Mouse (Mus musculus) liver, embryonic 16.5 days (tissue): ENCODE measurements around the gene Shroom3. TPM values are rescaled to one million over a fixed set of nuclear protein-coding genes. Genes with fewer than 3 reads are reported as not detected.

ENCODE experiments used
- ATAC-seq: fragments of 200-750 bp; cut with Nextera tagmentation; 2 replicates; pipeline ENCODE4 v1.8.0; 2017; ENCODE audit warnings: low read depth, mild to moderate bottlenecking, moderate number of reproducible peaks, moderate library complexity
- H3K27ac ChIP-seq: fragments of 300-500 bp; sonication (generic); 2 replicates; pipeline ENCODE4 v1.5.1; 2014; ENCODE audit warnings: mild to moderate bottlenecking, low read length
- H3K27me3 ChIP-seq: fragments of 300-500 bp; sonication (generic); 2 replicates; pipeline ENCODE4 v1.6.1; 2014; ENCODE audit warnings: low read depth, low read length, mixed read lengths; ENCODE audit not compliant: control insufficient read depth, insufficient read depth
- H3K36me3 ChIP-seq: fragments of 300-500 bp; sonication (generic); 2 replicates; pipeline ENCODE4 v1.6.1; 2014; ENCODE audit warnings: mild to moderate bottlenecking; ENCODE audit not compliant: control insufficient read depth, insufficient read depth
- H3K4me1 ChIP-seq: fragments of 300-500 bp; sonication (generic); 2 replicates; pipeline ENCODE4 v1.6.1; 2014; ENCODE audit warnings: low read depth, low read length, mixed read lengths; ENCODE audit not compliant: control insufficient read depth
- H3K4me2 ChIP-seq: fragments of 300-500 bp; sonication (generic); 2 replicates; pipeline ENCODE4 v1.6.1; 2014; ENCODE audit warnings: low read depth, low read length, mixed read lengths
- H3K4me3 ChIP-seq: fragments of 300-500 bp; sonication (generic); 2 replicates; pipeline ENCODE4 v1.5.1; 2014; ENCODE audit warnings: low read depth, mild to moderate bottlenecking, low read length
- H3K9ac ChIP-seq: fragments of 300-500 bp; sonication (generic); 2 replicates; pipeline ENCODE4 v1.6.1; 2014; ENCODE audit warnings: low read depth, low read length
- H3K9me3 ChIP-seq: fragments of 300-500 bp; sonication (generic); replicated peaks from 2 replicates; pipeline ENCODE4 v1.6.1; 2016; ENCODE audit warnings: low read length; ENCODE audit not compliant: control insufficient read depth
- WGBS: fragments of 180-500 bp; shearing (Covaris S2); extraction: QIAGEN DNeasy Blood & Tissue Kit; methylation state at CpG from one replicate; pipeline ENCODE4 v1.1.7; 2014; ENCODE audit not compliant: insufficient replicate concordance; 5-methylcytosine and 5-hydroxymethylcytosine counted together
- polyA plus RNA-seq: library from polyadenylated mRNA; unstranded; fragments of >200 nt; fragmentation: Nextera tagmentation; extraction: Ambion mirVana; gene quantifications from 2 replicates; pipeline ENCODE4 v1.2.1, GENCODE M21; 2015

Gene Shroom3
- polyA plus RNA-seq, 1 experiment from 2014 or later = 0.31 TPM

DNA sequence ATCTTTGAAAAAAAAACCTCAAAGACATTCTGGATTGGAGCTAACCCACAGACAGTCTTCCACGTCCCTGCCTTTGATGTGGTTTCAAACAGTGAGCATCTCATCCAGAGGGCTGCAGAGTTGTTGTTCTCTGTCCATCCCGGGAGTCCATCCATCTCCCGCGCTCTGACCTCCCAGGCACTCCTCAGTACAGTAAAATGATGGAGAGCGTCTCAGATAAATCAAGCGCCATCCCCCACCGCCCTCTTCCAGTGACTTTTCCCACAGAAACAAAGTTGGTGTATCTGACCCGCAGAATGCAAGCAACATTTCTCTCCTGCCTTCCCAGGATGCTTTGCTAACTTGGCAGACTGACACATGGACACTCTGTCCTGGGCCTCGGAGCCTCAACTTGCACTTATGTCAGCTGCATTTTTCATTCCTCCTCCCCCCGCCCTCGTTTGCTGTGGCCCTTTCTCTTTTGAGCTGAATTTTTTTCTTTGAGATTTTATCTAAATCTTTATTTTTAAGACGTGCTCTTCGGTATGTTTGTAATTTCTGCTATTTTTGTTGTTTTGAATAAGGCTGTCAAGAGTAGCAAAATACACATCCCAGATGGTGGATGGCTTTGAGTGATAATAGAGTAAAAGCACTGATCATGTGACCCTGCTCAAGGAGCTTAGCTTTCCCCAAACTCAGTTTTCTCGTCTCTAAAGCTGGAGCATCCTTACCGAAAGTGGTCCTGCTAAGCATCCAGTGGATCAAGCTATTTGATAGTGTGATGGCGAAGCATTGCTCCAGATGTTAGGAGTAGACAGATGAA is 9.2 kb downstream of the Shroom3 start:
- ATAC-seq = no peak
- Histone ChIP-seq H3K27me3 (no peaks in the 10 kb centered on the region), H3K4me2 (no peak overlapping the region), H3K9ac (no peak overlapping the region), H3K4me1 (no peaks in the 10 kb centered on the region), H3K36me3 (no peaks in the 10 kb centered on the region), H3K4me3 (no peak overlapping the region), H3K9me3 (no peaks in the 10 kb centered on the region), H3K27ac (no peak overlapping the region)
- WGBS = 63% methylated on average over 16 of the region's 16 CpGs

- ATAC-seq = no peak
- H3K27me3 ChIP-seq = no peaks in the 10 kb centered on the region
- H3K9me3 ChIP-seq = no peaks in the 10 kb centered on the region
- whole genome bisulfite sequencing = 72% methylated on average over 3 of the region's 3 CpGs
- H3K36me3 ChIP-seq = no peaks in the 10 kb centered on the region
- no peak overlapping the region for H3K9ac ChIP-seq
- H3K27ac ChIP-seq = no peak overlapping the region
- H3K4me1 ChIP-seq = no peaks in the 10 kb centered on the region
- H3K4me2 ChIP-seq = no peak overlapping the region
- H3K4me3 ChIP-seq = no peak overlapping the region
These were observed 10.5 kb downstream of the Shroom3 start for GRCm38 (mm10) chr5:92693744-92694143.

DNA sequence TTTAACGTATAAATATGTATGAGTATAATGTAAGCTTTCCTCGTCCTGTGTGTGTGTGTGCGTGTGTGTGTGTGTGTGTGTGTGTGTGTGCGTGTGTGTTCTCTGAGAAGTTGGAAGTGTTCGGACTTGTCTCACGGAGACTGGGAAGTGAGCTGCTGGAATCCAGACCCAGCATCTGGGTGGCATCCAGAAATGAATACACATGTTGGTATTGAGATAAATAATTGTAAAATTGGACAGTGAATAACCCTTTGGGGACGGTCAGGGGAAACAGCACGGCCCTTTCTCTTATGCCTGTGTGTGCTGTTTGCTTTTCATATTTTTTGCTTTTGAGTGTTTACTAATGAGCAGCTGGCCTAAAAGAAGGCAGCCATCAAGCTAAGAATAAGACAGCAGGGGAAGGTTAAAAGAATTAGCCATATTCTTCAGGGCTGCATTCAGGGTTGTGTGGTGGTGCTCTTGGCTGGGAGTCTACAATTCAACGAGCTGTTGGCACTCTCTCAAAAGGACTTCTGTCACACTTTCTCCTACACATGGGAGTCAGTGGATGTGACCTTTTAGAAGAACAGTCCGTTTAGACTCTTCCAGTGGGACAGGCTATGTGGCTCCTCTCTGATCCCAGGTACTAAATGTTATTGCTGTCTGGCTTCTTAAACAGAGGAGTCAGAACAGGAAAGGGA is 11.2 kb downstream of the Shroom3 start:
- ATAC-seq = no peak
- Histone ChIP-seq H3K36me3 (no peaks in the 10 kb centered on the region), H3K27ac (no peak overlapping the region), H3K9me3 (no peaks in the 10 kb centered on the region), H3K9ac (no peak overlapping the region), H3K4me2 (no peak overlapping the region), H3K4me3 (no peak overlapping the region), H3K4me1 (no peaks in the 10 kb centered on the region), H3K27me3 (no peaks in the 10 kb centered on the region)
- WGBS = 66% methylated on average over 10 of the region's 10 CpGs

DNA sequence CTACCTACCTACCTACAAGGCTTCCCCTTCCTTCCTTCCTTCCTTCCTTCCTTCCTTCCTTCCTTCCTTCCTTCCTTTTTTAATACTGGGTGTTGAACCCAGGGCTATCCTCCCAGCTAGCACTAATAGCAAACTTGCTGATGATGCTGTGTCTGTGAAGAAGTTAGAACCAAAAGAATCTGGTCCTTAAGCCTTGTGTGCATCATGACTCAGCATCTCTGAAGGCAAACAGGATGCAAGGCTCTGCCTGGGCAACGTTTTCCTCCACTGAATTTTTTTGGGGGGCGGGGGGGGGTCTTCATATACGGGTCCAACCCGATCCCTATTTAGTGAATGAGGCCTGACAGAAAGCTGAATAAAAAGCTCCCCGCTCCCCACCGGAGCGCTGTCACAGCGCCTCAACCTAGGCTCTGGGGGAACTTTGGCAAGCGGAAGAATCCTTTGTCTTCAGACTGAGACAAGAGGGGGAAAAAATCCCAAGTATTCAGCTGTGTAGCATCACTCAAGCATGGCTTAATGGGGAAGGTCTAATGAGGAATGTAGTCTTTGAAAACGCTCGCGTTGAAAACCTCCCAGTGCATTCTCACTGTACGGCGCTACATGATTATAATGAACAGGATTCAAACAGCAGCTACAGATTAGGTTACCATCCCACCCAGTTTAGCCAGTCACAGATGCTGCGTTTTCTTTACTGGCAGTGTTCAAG is 15.0 kb downstream of the Shroom3 start:
- Histone ChIP-seq H3K4me1 (no peaks in the 10 kb centered on the region), H3K9ac (no peak overlapping the region), H3K4me2 (no peak overlapping the region), H3K4me3 (no peak overlapping the region), H3K27ac (no peak overlapping the region), H3K36me3 (no peaks in the 10 kb centered on the region), H3K9me3 (no peaks in the 10 kb centered on the region), H3K27me3 (no peaks in the 10 kb centered on the region)
- 10% methylated on average over 15 of the region's 15 CpGs for WGBS
- ATAC-seq = no peak

GRCm38 (mm10) chr5:92698837-92699529 is 15.7 kb downstream of the Shroom3 start:
- no peaks in the 10 kb centered on the region for H3K4me1 ChIP-seq
- 35% methylated on average over 17 of the region's 17 CpGs for WGBS
- H3K4me3 ChIP-seq = no peak overlapping the region
- no peak for ATAC-seq
- no peak overlapping the region for H3K4me2 ChIP-seq
- H3K27ac ChIP-seq = no peak overlapping the region
- no peaks in the 10 kb centered on the region for H3K36me3 ChIP-seq
- H3K27me3 ChIP-seq = no peaks in the 10 kb centered on the region
- no peak overlapping the region for H3K9ac ChIP-seq
- no peaks in the 10 kb centered on the region for H3K9me3 ChIP-seq

- no peaks in the 10 kb centered on the region for H3K4me1 ChIP-seq
- H3K36me3 ChIP-seq = no peaks in the 10 kb centered on the region
- no peaks in the 10 kb centered on the region for H3K9me3 ChIP-seq
- WGBS = 56% methylated on average over 11 of the region's 11 CpGs
- no peak overlapping the region for H3K27ac ChIP-seq
- H3K27me3 ChIP-seq = no peaks in the 10 kb centered on the region
- no peak overlapping the region for H3K9ac ChIP-seq
- ATAC-seq = no peak
- H3K4me2 ChIP-seq = no peak overlapping the region
- no peak overlapping the region for H3K4me3 ChIP-seq
These were observed 18.5 kb downstream of the Shroom3 start for GRCm38 (mm10) chr5:92701750-92702149.

DNA sequence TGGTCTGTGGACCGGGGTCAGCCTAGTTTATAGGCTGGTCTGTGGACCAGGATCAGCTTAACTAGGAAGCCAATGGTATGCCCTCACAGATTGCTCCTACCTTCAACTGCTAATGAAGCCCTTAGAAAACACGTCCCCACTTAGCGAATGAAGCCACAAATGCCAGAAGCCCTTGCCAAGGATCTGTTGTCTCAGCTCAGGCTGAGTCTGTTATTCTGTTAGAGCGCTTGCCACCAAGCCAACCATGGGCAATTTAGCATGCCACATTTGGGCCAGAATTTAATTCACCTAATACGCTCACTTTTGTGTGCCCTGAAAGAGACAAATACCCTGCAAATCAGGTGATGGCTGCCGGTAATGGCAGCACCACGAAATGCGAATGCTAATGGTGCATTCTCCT is 20.4 kb downstream of the Shroom3 start:
- Histone ChIP-seq H3K27ac (no peak overlapping the region), H3K9ac (no peak overlapping the region), H3K4me3 (no peak overlapping the region), H3K9me3 (no peaks in the 10 kb centered on the region), H3K36me3 (no peaks in the 10 kb centered on the region), H3K4me1 (no peaks in the 10 kb centered on the region; the same call in 1 of the 2 replicates), H3K4me2 (no peak overlapping the region), H3K27me3 (no peaks in the 10 kb centered on the region)
- 76% methylated on average over 8 of the region's 8 CpGs for WGBS
- no peak for ATAC-seq

DNA sequence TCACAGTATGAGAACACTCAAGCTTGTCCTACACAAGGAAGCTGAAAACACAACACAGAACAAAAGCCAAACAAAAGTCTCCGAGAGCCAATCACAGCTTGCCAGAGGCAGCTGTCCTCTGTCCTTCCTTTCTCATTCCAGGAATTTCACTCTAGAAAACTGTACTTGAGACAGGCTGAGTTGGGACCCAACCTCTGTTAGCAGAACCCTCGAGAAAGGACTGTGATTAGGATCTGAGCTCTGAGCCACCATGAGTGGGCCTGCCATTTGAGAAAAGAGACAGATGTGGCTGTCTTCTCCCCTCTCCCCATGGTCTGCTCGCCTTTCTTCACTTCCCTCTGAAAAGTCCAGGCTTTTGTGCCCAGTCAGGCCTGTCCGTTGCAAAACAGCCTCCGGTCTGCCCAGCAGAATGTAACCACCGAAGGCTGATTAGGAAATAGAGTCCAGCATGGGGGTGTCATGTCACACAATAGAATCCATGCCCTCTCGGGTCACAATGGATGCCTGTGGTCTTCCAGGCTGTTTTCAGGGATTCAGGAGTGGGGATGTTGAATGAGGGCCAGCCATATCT is 24.8 kb downstream of the Shroom3 start:
- no peak overlapping the region for H3K4me3 ChIP-seq
- H3K9ac ChIP-seq = no peak overlapping the region
- H3K27me3 ChIP-seq = no peaks in the 10 kb centered on the region
- H3K27ac ChIP-seq = no peak overlapping the region
- 29% methylated on average over 7 of the region's 7 CpGs for WGBS
- no peaks in the 10 kb centered on the region for H3K36me3 ChIP-seq
- no peak overlapping the region for H3K4me2 ChIP-seq
- H3K9me3 ChIP-seq = no peaks in the 10 kb centered on the region
- ATAC-seq = 0 out of 2 replicates have a peak, but pooled peaks have one; percentile 30
- H3K4me1 ChIP-seq = no peaks in the 10 kb centered on the region; the same call in 1 of the 2 replicates
